ENCODE assay signal across 8 mouse cellular contexts in genomic region chr9:102403086-102404021, GRCm38 (mm10). TPM values are rescaled to one million over a fixed set of nuclear protein-coding genes. Genes with fewer than 3 reads are reported as not detected.
DNase-seq lines count a peak whose midpoint lies in the region; ATAC-seq lines count a peak whose summit lies in the region.

No protein-coding gene starts in this region.

- H3K4me2 ChIP-seq in midbrain, embryonic 15.5 days = no peak overlapping the region

- no peak overlapping the region for H3K27ac ChIP-seq in midbrain, embryonic 15.5 days

- no peak overlapping the region for H3K4me3 ChIP-seq in midbrain, embryonic 15.5 days

- peak; percentile 65 for ATAC-seq in midbrain, embryonic 15.5 days (replicated peaks)

- peak; percentile 26 for DNase-seq in ovary, postnatal 36 days (ENCODE audit: low spot score)
- DNase-seq in ovary, postnatal 10 days (ENCODE audit: low spot score) = no peak
- DNase-seq in embryo, embryonic 10.5 days (ENCODE audit: low spot score) = peak; percentile 78
- DNase-seq in gastrocnemius, postnatal 14 days = peak; percentile 45
- peak; percentile 46 for DNase-seq in kidney, adult 18-20 months
- DNase-seq in left cerebral cortex, postnatal 36 days (ENCODE audit: low spot score in 2 of 2) = peak; percentile 31 to 63
- peak; percentile 12 for DNase-seq in thymus, postnatal 0 days (ENCODE audit: low spot score)

- H3K27me3 ChIP-seq in midbrain, embryonic 15.5 days (replicated peaks) = no peaks in the 10 kb centered on the region

- no peak overlapping the region for H3K9ac ChIP-seq in midbrain, embryonic 15.5 days

- H3K36me3 ChIP-seq in midbrain, embryonic 15.5 days (replicated peaks) = no peaks in the 10 kb centered on the region

- no peaks in the 10 kb centered on the region for H3K9me3 ChIP-seq in midbrain, embryonic 15.5 days

- intact Hi-C loops in gastrocnemius, postnatal 14 days (cut with DNase I; ENCODE audit: low total_unique reads) = no loop called here
- intact Hi-C loops in left cerebral cortex, postnatal 36 days (cut with DNase I) = loop anchor here (5.0 kb wide), 2 partner anchors 104 to 144 kb away; partner anchors contain the start of gene Ky

- H3K4me1 ChIP-seq in midbrain, embryonic 15.5 days = no peaks in the 10 kb centered on the region

- 30% methylated on average over 18 of the region's 18 CpGs for WGBS in midbrain, embryonic 15.5 days

RNA-seq across cellular contexts. Expression of gene Ephb1, which starts 48.9 kb away (rescaled TPM):
- 1 to 10 TPM; 2.6 to 3.4 TPM for total RNA-seq in gastrocnemius, postnatal 14 days (2021)
- total RNA-seq in left cerebral cortex, postnatal 36 days (2021) = 10 to 100 TPM; 29.6 to 32.5 TPM
- 90.2 and 92.9 TPM in 2 replicates for polyA plus RNA-seq in midbrain, embryonic 15.5 days (2015; fragmentation: Nextera tagmentation; extraction: Ambion mirVana)
- 0.17 and 0.23 TPM in 2 replicates for polyA plus RNA-seq in thymus, postnatal 0 days (2015; fragmentation: Nextera tagmentation; extraction: Ambion mirVana)

Comparison
In these comparisons a context has a peak if more than half of its experiments do, and no peak if none do; other contexts are left out.
1. RNA of gene Ephb1, which starts 48.9 kb away (total RNA-seq): 29.6 to 32.5 TPM in left cerebral cortex, postnatal 36 days; 2.6 to 3.4 TPM in gastrocnemius, postnatal 14 days; every median in the first group is over 4 times any median in the second.